Mouse (Mus musculus): ENCODE measurements around the gene Ctrl.

GRCm38 (mm10) chr8:105965266-105965904 is 31.7 kb upstream of the Ctrl start:
- TF ChIP-seq POLR2A (IDR thresholded peaks at IDR 0.05; ENCODE audit: insufficient read length, low read depth): no peak
- no peak for TF ChIP-seq CEBPB (IDR thresholded peaks at IDR 0.05; ENCODE audit: insufficient read depth, poor library complexity, severe bottlenecking)
- no peak for TF ChIP-seq E2F4 (IDR thresholded peaks at IDR 0.05; ENCODE audit: insufficient read depth)
